Mouse (Mus musculus) kidney, adult 2 months (tissue): ENCODE measurements around the gene Eif3a.

ENCODE experiments used
- CTCF ChIP-seq: fragments of 200-500 bp; conservative IDR thresholded peaks from 2 replicates; pipeline ENCODE4 v1.5.1; 2011; ENCODE audit warnings: low read depth, mild to moderate bottlenecking, control low read depth, low read length, moderate library complexity, mixed read lengths; ENCODE audit not compliant: insufficient read depth, insufficient read length
- POLR2A ChIP-seq: fragments of 200-500 bp; IDR thresholded peaks from one replicate; pipeline ENCODE4 v1.6.1; 2011; ENCODE audit warnings: low read depth, low read length, control low read depth

GRCm38 (mm10) chr19:60799867-60800569, 9.6 kb upstream of the Eif3a start:
- TF ChIP-seq POLR2A: no peak
- TF ChIP-seq CTCF: no peak
